Mouse (Mus musculus) kidney, embryonic 14.5 days (tissue): ENCODE measurements around the gene Kif28. TPM values are rescaled to one million over a fixed set of nuclear protein-coding genes. Genes with fewer than 3 reads are reported as not detected.
A peak's percentile ranks its signal among the peaks of the same experiment; 100 is the strongest.
"Not testable (repeated sequence)": the region's sequence is repeated elsewhere in the genome, so short reads cannot be mapped to it uniquely, and the experiment has no call there.

Source experiments
- ATAC-seq: fragments of 200-750 bp; cut with Nextera tagmentation; 2 replicates; pipeline ENCODE4 v1.8.0; 2017; ENCODE audit warnings: moderate number of reproducible peaks, mild to moderate bottlenecking, moderate TSS enrichment, moderate library complexity; ENCODE audit not compliant: low FRiP score, low TSS enrichment
- H3K27ac ChIP-seq: fragments of 300-500 bp; sonication (generic); 2 replicates; pipeline ENCODE4 v1.5.1; 2014; ENCODE audit warnings: low read depth, mild to moderate bottlenecking, low read length, moderate library complexity, mixed read lengths
- H3K27me3 ChIP-seq: fragments of 300-500 bp; sonication (generic); 2 replicates; pipeline ENCODE4 v1.6.1; 2014; ENCODE audit warnings: mild to moderate bottlenecking, low read length; ENCODE audit not compliant: control insufficient read depth, insufficient read depth
- H3K36me3 ChIP-seq: fragments of 300-500 bp; sonication (generic); 2 replicates; pipeline ENCODE4 v1.6.1; 2014; ENCODE audit warnings: low read length, mixed read lengths; ENCODE audit not compliant: control insufficient read depth, insufficient read depth
- H3K4me1 ChIP-seq: fragments of 300-500 bp; sonication (generic); 2 replicates; pipeline ENCODE4 v1.6.1; 2014; ENCODE audit warnings: low read length, mixed read lengths; ENCODE audit not compliant: control insufficient read depth, insufficient read depth
- H3K4me2 ChIP-seq: fragments of 300-500 bp; sonication (generic); replicated peaks from 2 replicates; pipeline ENCODE4 v1.6.1; 2014; ENCODE audit warnings: low read depth, mild to moderate bottlenecking, low read length
- H3K4me3 ChIP-seq: fragments of 300-500 bp; sonication (generic); 2 replicates; pipeline ENCODE4 v1.5.1; 2014; ENCODE audit warnings: mild to moderate bottlenecking, low read length
- H3K9ac ChIP-seq: fragments of 300-500 bp; sonication (generic); 2 replicates; pipeline ENCODE4 v1.6.1; 2014; ENCODE audit warnings: low read depth, mild to moderate bottlenecking, low read length, moderate library complexity
- H3K9me3 ChIP-seq: fragments of 300-500 bp; sonication (generic); 2 replicates; pipeline ENCODE4 v1.6.1; 2016; ENCODE audit warnings: low read length; ENCODE audit not compliant: control insufficient read depth
- WGBS: fragments of 180-500 bp; shearing (Covaris S2); extraction: QIAGEN DNeasy Blood & Tissue Kit; methylation state at CpG from one replicate; pipeline ENCODE4 v1.1.7; 2014; 5-methylcytosine and 5-hydroxymethylcytosine counted together
- polyA plus RNA-seq: library from polyadenylated mRNA; unstranded; fragments of >200 nt; fragmentation: Nextera tagmentation; extraction: Ambion mirVana; gene quantifications from 2 replicates; pipeline ENCODE4 v1.2.1, GENCODE M21; 2014

The Kif28 gene
- polyA plus RNA-seq, 1 experiment from 2014 or later = not detected

DNA sequence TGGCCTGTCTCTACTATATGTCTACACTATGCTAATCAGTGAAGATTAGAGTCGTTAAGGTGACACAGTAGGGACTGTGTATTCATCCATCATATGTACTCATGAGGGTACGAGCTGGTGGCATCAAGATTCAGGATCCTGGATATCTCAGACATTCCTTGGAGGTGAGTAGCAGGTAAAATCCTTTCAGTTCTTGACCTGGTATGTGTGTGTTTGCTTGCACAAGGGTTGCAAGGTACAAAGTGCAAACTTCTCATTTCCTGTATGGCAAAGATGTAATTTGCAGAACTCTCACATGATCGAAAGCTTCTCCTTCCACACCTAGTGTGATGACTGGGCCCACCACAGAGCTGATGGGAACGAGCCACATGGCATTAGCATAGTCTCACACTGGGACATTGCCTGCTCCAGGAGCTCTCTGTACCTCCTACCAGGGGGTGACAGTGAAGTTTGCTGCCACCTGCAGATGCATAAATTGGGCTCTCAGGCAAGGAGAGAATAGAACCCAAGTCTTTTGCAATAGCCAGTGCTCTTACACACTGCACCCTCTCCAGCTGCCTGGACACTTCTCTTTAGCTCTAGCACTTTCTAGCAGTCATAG, 1.4 kb downstream of the Kif28 start:
- Histone ChIP-seq H3K36me3 (peaks cover 50% of the 10 kb centered on the region), H3K9ac (no peak overlapping the region), H3K4me2 (no peak overlapping the region), H3K27me3 (no peaks in the 10 kb centered on the region), H3K4me1 (no peaks in the 10 kb centered on the region), H3K4me3 (no peak overlapping the region), H3K27ac (no peak overlapping the region), H3K9me3 (no peaks in the 10 kb centered on the region)
- no peak for ATAC-seq
- 86% methylated on average over 4 of the region's 4 CpGs for WGBS

DNA sequence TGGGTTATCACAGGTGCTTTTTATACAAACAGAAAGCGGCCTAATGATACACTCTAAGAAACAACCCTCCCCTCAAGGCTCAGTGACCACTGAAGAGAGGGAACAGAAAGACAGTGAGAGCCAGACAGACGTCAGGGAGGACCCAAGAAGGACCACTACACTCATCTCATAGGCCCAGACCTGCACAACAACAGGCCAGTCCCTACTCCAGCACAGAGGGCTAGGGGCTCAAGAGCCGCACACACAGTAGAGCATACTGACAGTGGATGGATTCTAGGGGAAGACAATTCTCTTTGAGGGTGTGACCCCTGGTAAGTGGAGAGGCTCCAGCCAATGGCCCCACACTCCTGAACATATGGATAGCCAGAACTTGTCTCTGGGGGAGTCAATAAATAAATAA, 8.6 kb downstream of the Kif28 start:
- Histone ChIP-seq H3K4me2 (no peak overlapping the region), H3K4me1 (no peaks in the 10 kb centered on the region), H3K27me3 (no peaks in the 10 kb centered on the region), H3K9ac (no peak overlapping the region), H3K4me3 (no peak overlapping the region), H3K27ac (no peak overlapping the region), H3K9me3 (no peaks in the 10 kb centered on the region), H3K36me3 (no peaks in the 10 kb centered on the region)
- 86% methylated on average over 3 of the region's 3 CpGs for WGBS
- ATAC-seq = no peak

DNA sequence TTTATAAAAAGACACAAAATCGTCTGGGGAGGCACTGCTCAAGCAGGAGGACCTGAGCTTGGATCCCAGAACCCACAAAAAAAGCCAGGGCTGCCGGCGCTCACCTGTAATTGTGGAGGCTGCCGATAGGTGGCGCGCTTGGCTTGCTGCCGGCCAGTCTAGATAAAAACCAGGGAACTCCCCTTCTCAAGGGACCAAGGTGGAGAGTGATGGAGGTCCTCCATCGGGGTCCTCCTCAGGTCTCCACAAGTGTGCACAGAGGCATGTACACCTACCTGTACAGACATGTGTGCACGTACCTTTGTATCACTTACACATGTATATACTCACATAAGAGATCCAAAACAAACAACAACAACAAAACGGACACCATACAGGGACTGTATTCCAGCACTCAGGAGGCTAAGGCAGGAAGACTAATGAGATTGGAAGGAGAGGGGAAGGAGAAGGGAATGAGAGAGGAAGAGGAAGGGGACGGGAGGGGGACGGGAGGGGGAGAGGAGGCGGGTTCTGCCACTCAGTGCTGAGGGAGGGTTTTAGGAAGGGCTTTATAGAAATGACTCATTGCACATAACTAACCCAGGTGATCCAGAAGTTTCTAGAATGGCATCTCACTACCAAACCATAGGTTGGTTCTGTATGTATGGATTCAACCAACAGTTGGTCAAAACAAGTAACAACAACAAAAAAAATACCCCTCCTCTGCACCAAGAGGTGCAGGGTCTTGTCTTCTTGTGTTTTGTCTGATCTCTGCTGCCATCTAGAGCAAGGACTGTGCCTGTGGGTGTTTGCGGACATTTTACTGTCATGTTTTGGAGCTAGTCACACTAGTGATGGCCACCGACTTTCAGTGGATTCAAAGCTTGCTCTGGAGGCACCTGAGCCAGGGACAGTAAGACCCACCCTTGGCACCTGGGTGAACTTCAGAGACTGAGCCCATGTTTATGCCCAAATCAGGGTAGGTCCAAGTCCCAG, 10.3 kb downstream of the Kif28 start:
- Histone ChIP-seq H3K9me3 (no peaks in the 10 kb centered on the region), H3K9ac (no peak overlapping the region), H3K27me3 (no peaks in the 10 kb centered on the region), H3K4me1 (no peaks in the 10 kb centered on the region), H3K36me3 (no peaks in the 10 kb centered on the region), H3K4me2 (no peak overlapping the region), H3K4me3 (no peak overlapping the region), H3K27ac (no peak overlapping the region)
- peak; percentile 29; the same call in 1 of the 2 replicates for ATAC-seq
- WGBS = 42% methylated on average over 15 of the region's 15 CpGs

DNA sequence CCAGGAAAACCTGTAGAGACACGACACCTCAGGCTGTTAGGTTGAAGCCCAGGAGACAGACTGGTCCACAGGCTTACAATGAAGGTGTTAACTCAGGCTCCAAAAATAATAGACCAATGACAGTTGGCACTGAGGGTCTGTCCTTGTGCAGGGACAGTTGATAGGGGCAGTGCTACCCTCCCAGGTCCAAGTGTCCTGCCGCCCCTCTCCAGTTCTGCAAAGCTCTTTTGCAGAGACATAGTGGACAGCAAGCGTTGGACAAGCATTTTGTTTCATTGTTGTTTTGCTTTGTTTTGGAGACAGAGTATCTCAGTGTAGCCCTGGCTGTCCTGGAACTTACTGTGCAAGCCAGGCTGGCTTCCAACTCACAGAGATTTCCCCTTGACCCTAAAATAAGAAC, 13.7 kb downstream of the Kif28 start:
- Histone ChIP-seq H3K36me3 (no peaks in the 10 kb centered on the region), H3K27me3 (no peaks in the 10 kb centered on the region), H3K9ac (no peak overlapping the region), H3K4me3 (no peak overlapping the region), H3K27ac (no peak overlapping the region), H3K4me1 (no peaks in the 10 kb centered on the region), H3K4me2 (no peak overlapping the region), H3K9me3 (no peaks in the 10 kb centered on the region)
- 83% methylated on average over 3 of the region's 3 CpGs for WGBS
- ATAC-seq = no peak

DNA sequence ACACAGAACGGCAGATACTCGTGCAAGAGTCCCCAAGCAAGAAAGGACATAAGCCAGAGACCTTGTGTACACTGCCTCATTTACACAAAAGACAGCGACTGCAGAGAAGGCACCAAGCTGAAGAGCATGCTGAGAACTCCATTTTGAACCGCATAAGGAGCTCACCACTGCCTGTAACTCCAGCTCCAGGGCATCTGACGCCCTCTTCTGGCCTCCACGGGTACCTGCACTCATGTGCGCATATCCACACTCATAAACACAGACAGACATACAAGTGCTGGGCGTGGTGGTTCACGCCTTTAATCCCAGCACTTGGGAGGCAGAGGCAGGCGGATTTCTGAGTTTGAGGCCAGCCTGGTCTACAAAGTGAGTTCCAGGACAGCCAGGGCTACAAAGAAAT, 16.4 kb downstream of the Kif28 start:
- H3K36me3 ChIP-seq = no peaks in the 10 kb centered on the region
- no peak for ATAC-seq

DNA sequence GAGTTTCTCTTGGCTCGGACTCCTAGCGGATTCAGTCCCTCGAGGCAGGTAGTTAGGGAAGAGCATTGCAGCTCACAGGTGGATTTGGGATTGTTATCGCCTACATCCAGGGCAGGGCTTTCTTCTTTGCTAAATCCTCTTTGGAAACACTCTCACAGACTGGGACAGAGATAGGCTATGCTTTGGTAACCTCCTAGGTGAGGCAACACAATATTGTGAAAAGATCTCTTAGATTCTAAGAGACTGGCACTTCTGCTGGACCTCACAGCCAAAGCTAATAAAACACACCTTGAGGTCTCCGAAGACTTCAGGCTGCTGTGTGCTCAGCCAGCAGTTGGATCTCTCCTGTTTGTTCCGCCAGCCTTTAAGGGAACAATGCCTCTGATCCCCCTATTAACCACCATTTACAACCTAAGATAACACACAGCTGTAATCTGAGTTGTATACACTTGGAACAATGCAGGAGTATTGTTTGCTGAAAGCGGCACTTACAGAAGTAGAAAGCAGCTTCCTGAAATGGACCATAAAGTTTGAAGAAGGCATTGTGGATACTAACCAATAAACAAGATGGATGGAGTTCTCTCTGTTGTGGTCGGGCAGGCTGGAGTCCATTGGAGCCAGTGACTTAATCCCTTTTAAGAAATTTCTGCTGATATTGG, 22.1 kb downstream of the Kif28 start:
- ATAC-seq = peak; percentile 73
- H3K9me3 ChIP-seq = no peaks in the 10 kb centered on the region
- H3K27me3 ChIP-seq = no peaks in the 10 kb centered on the region
- no peak overlapping the region for H3K9ac ChIP-seq
- H3K4me1 ChIP-seq = no peaks in the 10 kb centered on the region
- H3K27ac ChIP-seq = no peak overlapping the region
- no peak overlapping the region for H3K4me3 ChIP-seq
- WGBS = 52% methylated on average over 8 of the region's 8 CpGs
- H3K36me3 ChIP-seq = no peaks in the 10 kb centered on the region
- H3K4me2 ChIP-seq = no peak overlapping the region

More for the DNA sequence above, 16.4 kb downstream of the Kif28 start:
- 90% methylated on average over 10 of the region's 10 CpGs for WGBS
- H3K4me3 ChIP-seq = no peak overlapping the region
- H3K4me1 ChIP-seq = no peaks in the 10 kb centered on the region
- no peaks in the 10 kb centered on the region for H3K9me3 ChIP-seq
- H3K4me2 ChIP-seq = no peak overlapping the region
- H3K9ac ChIP-seq = no peak overlapping the region
- H3K27ac ChIP-seq = no peak overlapping the region
- H3K27me3 ChIP-seq = no peaks in the 10 kb centered on the region

DNA sequence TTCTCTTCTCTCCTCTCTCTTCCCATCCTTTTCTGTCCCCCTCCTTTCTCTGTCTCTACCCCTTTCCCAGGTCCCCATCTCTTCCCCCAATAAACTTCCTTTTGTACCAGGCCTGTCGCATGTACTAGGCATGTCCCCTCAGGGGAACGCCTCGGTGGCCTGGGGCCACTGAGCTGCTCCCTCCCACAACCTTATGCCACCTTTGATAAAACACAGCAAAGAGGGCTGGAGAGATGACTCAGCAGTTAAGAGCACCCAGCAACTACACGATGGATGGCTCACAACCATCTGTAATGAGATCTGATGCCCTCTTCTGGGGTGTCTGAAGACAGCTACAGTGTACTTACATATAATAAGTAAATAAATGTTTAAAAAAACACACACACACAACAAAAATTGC, 29.3 kb downstream of the Kif28 start:
- Histone ChIP-seq H3K36me3 (no peaks in the 10 kb centered on the region), H3K4me2 (no peak overlapping the region), H3K9ac (no peak overlapping the region), H3K4me3 (no peak overlapping the region), H3K27me3 (no peaks in the 10 kb centered on the region), H3K27ac (no peak overlapping the region), H3K4me1 (no peaks in the 10 kb centered on the region), H3K9me3 (no peaks in the 10 kb centered on the region)
- ATAC-seq = no peak
- 95% methylated on average over 4 of the region's 4 CpGs for WGBS

DNA sequence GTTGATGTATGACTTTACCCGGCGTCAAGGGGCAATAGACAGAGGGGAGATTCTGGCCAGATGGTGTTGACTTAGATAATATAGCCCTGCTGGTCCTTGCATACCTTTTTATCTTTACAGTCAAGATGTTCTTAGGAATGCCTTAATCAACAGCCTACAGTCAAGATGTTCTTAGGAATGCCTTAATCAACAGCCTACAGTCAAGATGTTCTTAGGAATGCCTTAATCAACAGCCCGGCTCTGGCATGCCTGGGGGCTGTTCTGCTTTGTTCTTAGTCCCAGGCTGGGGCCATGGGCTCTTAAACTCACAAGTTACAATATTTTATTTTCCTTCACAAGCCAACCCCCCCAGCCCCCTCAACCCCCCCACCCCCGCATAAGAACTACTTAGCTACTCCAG, 29.8 kb downstream of the Kif28 start:
- H3K4me1 ChIP-seq, H3K4me2 ChIP-seq, ATAC-seq, H3K9ac ChIP-seq, H3K36me3 ChIP-seq, H3K27ac ChIP-seq, H3K9me3 ChIP-seq, H3K27me3 ChIP-seq, H3K4me3 ChIP-seq: not testable (repeated sequence)
- 85% methylated on average over 3 of the region's 4 CpGs for WGBS

DNA sequence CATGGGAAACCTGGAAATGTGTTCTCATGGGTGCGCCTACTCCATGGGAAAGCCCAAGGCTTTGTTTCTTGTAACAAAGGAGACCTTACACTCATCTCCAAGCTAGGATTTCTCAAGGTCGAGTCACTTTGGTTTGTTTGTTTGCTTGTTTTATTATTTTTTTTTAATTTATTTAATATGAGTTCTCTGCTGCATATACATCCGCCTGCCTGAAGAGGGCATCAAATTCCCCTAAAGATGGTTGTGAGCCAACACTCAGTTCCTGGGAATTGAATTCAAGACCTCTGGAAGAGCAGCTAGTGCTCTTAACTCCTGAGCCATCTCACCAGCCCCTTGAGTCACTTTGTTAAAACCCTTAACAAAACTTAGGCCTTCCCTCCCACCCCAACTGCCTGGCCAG, 31.7 kb downstream of the Kif28 start:
- Histone ChIP-seq H3K36me3 (no peaks in the 10 kb centered on the region), H3K27me3 (no peaks in the 10 kb centered on the region), H3K9me3 (no peaks in the 10 kb centered on the region), H3K9ac (no peak overlapping the region), H3K4me1 (no peaks in the 10 kb centered on the region), H3K4me3 (no peak overlapping the region), H3K4me2 (no peak overlapping the region), H3K27ac (no peak overlapping the region)
- WGBS = 86% methylated on average over 3 of the region's 3 CpGs
- no peak for ATAC-seq
